26 mouse cellular contexts compared by ENCODE assay signal in the genomic region with DNA sequence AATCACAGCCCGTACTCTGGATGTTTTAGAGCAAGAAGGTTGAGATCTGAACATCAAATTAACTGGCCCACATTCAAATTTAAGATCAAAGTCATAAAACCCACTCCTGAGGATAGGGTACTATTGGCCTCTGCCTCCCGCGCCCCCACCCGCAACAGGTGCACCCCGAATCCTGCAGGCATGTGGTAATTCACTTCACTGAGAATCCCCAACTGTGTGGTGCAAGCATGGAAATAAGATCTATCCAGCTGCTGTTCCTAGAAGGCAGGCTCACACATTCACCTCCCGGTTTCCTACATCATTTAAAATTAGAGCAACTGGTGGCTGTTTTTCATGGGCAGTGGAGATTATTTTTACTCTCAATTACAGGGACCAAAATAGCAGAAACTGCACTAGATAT.
"Had no signal": no experiment of that assay in that cellular context is flagged by ENCODE, and none has a peak within 500 bp of the region (broad histone marks: within the 10 kb centered on the region; RNA-seq: fewer than 3 reads in every experiment).

No protein-coding gene starts in this region.

- H3K9me3 ChIP-seq: heart, embryonic 10.5 days; heart, embryonic 12.5 days; hindbrain, embryonic 13.5 days; hindbrain, embryonic 15.5 days; kidney, embryonic 15.5 days; limb, embryonic 12.5 days; liver, embryonic 13.5 days had no signal

- H3K36me3 ChIP-seq: heart, embryonic 10.5 days; heart, embryonic 12.5 days; hindbrain, embryonic 13.5 days; hindbrain, embryonic 15.5 days; kidney, embryonic 15.5 days; limb, embryonic 12.5 days; liver, embryonic 13.5 days had no signal

- ATAC-seq: hindbrain, postnatal 0 days; intestine, embryonic 16.5 days had no signal

- H3K9ac ChIP-seq: heart, embryonic 12.5 days; hindbrain, embryonic 13.5 days; hindbrain, embryonic 15.5 days; kidney, embryonic 15.5 days; limb, embryonic 12.5 days; liver, embryonic 13.5 days had no signal

- H3K4me2 ChIP-seq: heart, embryonic 12.5 days; hindbrain, embryonic 13.5 days; hindbrain, embryonic 15.5 days; kidney, embryonic 15.5 days; limb, embryonic 12.5 days; liver, embryonic 11.5 days; liver, embryonic 13.5 days had no signal

- H3K27me3 ChIP-seq: heart, embryonic 12.5 days; hindbrain, embryonic 13.5 days; hindbrain, embryonic 15.5 days; kidney, embryonic 15.5 days; limb, embryonic 12.5 days; liver, embryonic 13.5 days had no signal

- DNase-seq: gastrocnemius, adult 2 months; gastrocnemius, postnatal 10 days; gastrocnemius, postnatal 25 days; heart, adult 2 months; heart, postnatal 14 days; heart, postnatal 36 days; kidney, adult 11 months; kidney, adult 2 months; kidney, adult 9 months; kidney, postnatal 14 days; kidney, postnatal 36 days; layer of hippocampus, adult 9-11 months; layer of hippocampus, postnatal 36 days; left cerebral cortex, postnatal 4 days; liver; liver, embryonic 13.5 days had no signal

- H3K4me3 ChIP-seq: gastrocnemius, adult 2 months; heart, adult 2 months; heart, embryonic 10.5 days; heart, embryonic 12.5 days; hindbrain, embryonic 13.5 days; hindbrain, embryonic 15.5 days; kidney, embryonic 15.5 days; limb, embryonic 12.5 days; liver, embryonic 13.5 days had no signal

- H3K27ac ChIP-seq: gastrocnemius, adult 2 months; heart, adult 2 months; heart, embryonic 10.5 days; hindbrain, embryonic 13.5 days; hindbrain, embryonic 15.5 days; hindbrain, postnatal 0 days; kidney, embryonic 15.5 days; kidney, postnatal 0 days; limb, embryonic 12.5 days; liver, embryonic 13.5 days had no signal

- H3K4me1 ChIP-seq: heart, embryonic 10.5 days; heart, embryonic 12.5 days; hindbrain, embryonic 13.5 days; hindbrain, embryonic 15.5 days; kidney, embryonic 15.5 days; limb, embryonic 12.5 days; liver, embryonic 13.5 days had no signal
